Mouse (Mus musculus) liver, postnatal 0 days (tissue): ENCODE measurements around the gene Ppp1r14d. TPM values are rescaled to one million over a fixed set of nuclear protein-coding genes. Genes with fewer than 3 reads are reported as not detected.

Experiments
- ATAC-seq: fragments of 200-750 bp; cut with Nextera tagmentation; 2 replicates; pipeline ENCODE4 v1.8.0; 2017; ENCODE audit warnings: mild to moderate bottlenecking, moderate library complexity
- DNase-seq: peaks from one replicate; pipeline ENCODE4 v3.0.0-alpha.2; 2016
- H3K27ac ChIP-seq: fragments of 300-500 bp; sonication (generic); 2 replicates; pipeline ENCODE4 v1.5.1; 2014; ENCODE audit warnings: antibody characterized with exemption, moderate library complexity, mild to moderate bottlenecking, low read depth
- H3K27me3 ChIP-seq: fragments of 300-500 bp; sonication (generic); 2 replicates; pipeline ENCODE4 v1.6.1; 2014; ENCODE audit warnings: low read length, control low read depth, mixed read lengths; ENCODE audit not compliant: insufficient read depth
- H3K36me3 ChIP-seq: fragments of 300-500 bp; sonication (generic); replicated peaks from 2 replicates; pipeline ENCODE4 v1.6.1; 2014; ENCODE audit warnings: mild to moderate bottlenecking, control low read depth, low read length, moderate library complexity, mixed read lengths; ENCODE audit not compliant: insufficient read depth
- H3K4me1 ChIP-seq: fragments of 300-500 bp; sonication (generic); 2 replicates; pipeline ENCODE4 v1.6.1; 2014; ENCODE audit warnings: antibody characterized with exemption, mild to moderate bottlenecking, control low read depth; ENCODE audit not compliant: insufficient read depth
- H3K4me2 ChIP-seq: fragments of 300-500 bp; sonication (generic); 2 replicates; pipeline ENCODE4 v1.6.1; 2014; ENCODE audit warnings: low read depth, mild to moderate bottlenecking, low read length, moderate library complexity, mixed read lengths
- H3K4me3 ChIP-seq: fragments of 300-500 bp; sonication (generic); 2 replicates; pipeline ENCODE4 v1.5.1; 2014; ENCODE audit warnings: low read depth, low read length
- H3K9ac ChIP-seq: fragments of 300-500 bp; sonication (generic); replicated peaks from 2 replicates; pipeline ENCODE4 v1.6.1; 2014; ENCODE audit warnings: mild to moderate bottlenecking, moderate library complexity
- H3K9me3 ChIP-seq: fragments of 300-500 bp; sonication (generic); 2 replicates; pipeline ENCODE4 v1.6.1; 2016; ENCODE audit warnings: mild to moderate bottlenecking, control low read depth, low read length, mixed read lengths
- CTCF ChIP-seq: sonication (generic); IDR thresholded peaks from 2 replicates; pipeline ENCODE4 v1.5.1; 2016; ENCODE audit warnings: antibody characterized with exemption, low read depth
- EP300 ChIP-seq: IDR thresholded peaks from 2 replicates; pipeline ENCODE4 v1.6.1; 2016; ENCODE audit warnings: antibody characterized with exemption, low read depth, mild to moderate bottlenecking
- WGBS: fragments of 180-500 bp; shearing (Covaris S2); extraction: QIAGEN DNeasy Blood & Tissue Kit; methylation state at CpG from one replicate; pipeline ENCODE4 v1.1.7; 2014; ENCODE audit not compliant: insufficient replicate concordance; 5-methylcytosine and 5-hydroxymethylcytosine counted together
- polyA plus RNA-seq: library from polyadenylated mRNA; unstranded; fragments of >200 nt; fragmentation: Nextera tagmentation; extraction: Ambion mirVana; gene quantifications from 2 replicates; pipeline ENCODE4 v1.2.1, GENCODE M21; 2015

Ppp1r14d gene
- not detected in 2 replicates for polyA plus RNA-seq

GRCm38 (mm10) chr2:119229775-119230704 is at the start of gene Ppp1r14d:
Gene Ppp1r14d (minus strand): TSS chr2:119229906.
- H3K4me2 ChIP-seq, result no peak within 1 kb of the TSS
- no peak for ATAC-seq

GRCm38 (mm10) chr2:119277810-119278209 is 48.1 kb upstream of the Ppp1r14d start:
- H3K36me3 ChIP-seq, result no peaks in the 10 kb centered on the region
- no peak for DNase-seq
- ATAC-seq, result no peak
- H3K9ac ChIP-seq, result no peak overlapping the region
- H3K4me3 ChIP-seq, result no peak overlapping the region
- TF ChIP-seq EP300 (no peak), CTCF (no peak)
- no peaks in the 10 kb centered on the region for H3K9me3 ChIP-seq
- H3K27me3 ChIP-seq, result no peaks in the 10 kb centered on the region
- H3K4me1 ChIP-seq, result no peaks in the 10 kb centered on the region
- no peak overlapping the region for H3K27ac ChIP-seq
- no peak overlapping the region for H3K4me2 ChIP-seq
- 90% methylated on average over 23 of the region's 23 CpGs for WGBS

More at GRCm38 (mm10) chr2:119229775-119230704, at the start of gene Ppp1r14d:
- 68% methylated on average over 6 of the region's 6 CpGs for WGBS
- Histone ChIP-seq H3K27ac (no peak within 1 kb of the TSS), H3K27me3 (peaks cover 2% of the 10 kb centered on the region; the same call in 1 of the 2 replicates), H3K4me1 (no peaks in the 10 kb centered on the region), H3K9ac (no peak within 1 kb of the TSS), H3K36me3 (no peaks in the 10 kb centered on the region), H3K9me3 (no peaks in the 10 kb centered on the region), H3K4me3 (no peak within 1 kb of the TSS)
- no peak for DNase-seq
- TF ChIP-seq EP300, result no peak
- TF ChIP-seq CTCF, result no peak

- no peak overlapping the region for H3K4me3 ChIP-seq
- no peak for ATAC-seq
- no peak overlapping the region for H3K4me2 ChIP-seq
- DNase-seq, result no peak
- no peaks in the 10 kb centered on the region for H3K27me3 ChIP-seq
- no peak overlapping the region for H3K9ac ChIP-seq
- 71% methylated on average over 7 of the region's 7 CpGs for WGBS
- no peak overlapping the region for H3K27ac ChIP-seq
- TF ChIP-seq EP300 (no peak), CTCF (no peak)
- no peaks in the 10 kb centered on the region for H3K36me3 ChIP-seq
- H3K9me3 ChIP-seq, result no peaks in the 10 kb centered on the region
- H3K4me1 ChIP-seq, result no peaks in the 10 kb centered on the region
Observed at GRCm38 (mm10) chr2:119276926-119277325, 47.2 kb upstream of the Ppp1r14d start.

- 72% methylated on average over 1 of the region's 1 CpGs for WGBS
- Histone ChIP-seq H3K27ac (no peak overlapping the region), H3K4me3 (no peak overlapping the region), H3K9ac (no peak overlapping the region), H3K27me3 (peaks cover 9% of the 10 kb centered on the region; the same call in 1 of the 2 replicates), H3K4me1 (peaks cover 7% of the 10 kb centered on the region), H3K4me2 (no peak overlapping the region), H3K36me3 (no peaks in the 10 kb centered on the region), H3K9me3 (no peaks in the 10 kb centered on the region)
- ATAC-seq, result no peak
- DNase-seq, result no peak
- TF ChIP-seq CTCF, result no peak
- TF ChIP-seq EP300, result no peak
Observed at GRCm38 (mm10) chr2:119274126-119274525, 44.4 kb upstream of the Ppp1r14d start.

- WGBS, result 2% methylated on average over 45 of the region's 49 CpGs
- Histone ChIP-seq H3K4me2 (peak within 1 kb of the TSS; percentile 97), H3K27ac (no peak within 1 kb of the TSS), H3K27me3 (peaks cover 9% of the 10 kb centered on the region; the same call in 1 of the 2 replicates), H3K9ac (peak within 1 kb of the TSS; percentile 64), H3K36me3 (no peaks in the 10 kb centered on the region), H3K9me3 (no peaks in the 10 kb centered on the region), H3K4me1 (peaks cover 7% of the 10 kb centered on the region), H3K4me3 (peak within 1 kb of the TSS; percentile 61)
- DNase-seq (peak; percentile 82), ATAC-seq (no peak; the same call in 1 of the 2 replicates)
- no peak for TF ChIP-seq EP300
- TF ChIP-seq CTCF, result peak; percentile 34; the same call in 1 of the 2 replicates
Observed at GRCm38 (mm10) chr2:119270643-119271331, 41.1 kb upstream of the Ppp1r14d start, which contains the start of gene Rhov. Gene Rhov (minus strand): TSS chr2:119271272.

- 63% methylated on average over 9 of the region's 9 CpGs for WGBS
- Histone ChIP-seq H3K9ac (no peak overlapping the region), H3K4me1 (peaks cover 7% of the 10 kb centered on the region), H3K36me3 (no peaks in the 10 kb centered on the region), H3K27me3 (peaks cover 9% of the 10 kb centered on the region; the same call in 1 of the 2 replicates), H3K4me3 (peak overlapping the region; percentile 61; the same call in 1 of the 2 replicates), H3K27ac (no peak overlapping the region), H3K4me2 (peak overlapping the region; percentile 97), H3K9me3 (no peaks in the 10 kb centered on the region)
- ATAC-seq (no peak), DNase-seq (no peak)
- TF ChIP-seq CTCF, result no peak
- no peak for TF ChIP-seq EP300
Observed at GRCm38 (mm10) chr2:119270286-119270642, 40.6 kb upstream of the Ppp1r14d start.
